Mouse (Mus musculus) thymus, adult 2 months (tissue): ENCODE data around the gene Slc35e3.

ENCODE experiments used
- CTCF ChIP-seq: fragments of 200-500 bp; IDR thresholded peaks from 2 replicates; pipeline ENCODE4 v1.5.1; 2012; ENCODE audit warnings: mild to moderate bottlenecking, control low read depth, low read length, moderate library complexity, borderline replicate concordance; ENCODE audit not compliant: control insufficient read depth, poor library complexity, insufficient read depth; ENCODE audit errors: extremely low read depth
- POLR2A ChIP-seq: fragments of 200-500 bp; IDR thresholded peaks from 2 replicates; pipeline ENCODE4 v1.6.1; 2012; ENCODE audit warnings: mild to moderate bottlenecking, low read length, control low read depth, moderate library complexity; ENCODE audit not compliant: control insufficient read depth, poor library complexity, insufficient read depth; ENCODE audit errors: extremely low read depth

DNA sequence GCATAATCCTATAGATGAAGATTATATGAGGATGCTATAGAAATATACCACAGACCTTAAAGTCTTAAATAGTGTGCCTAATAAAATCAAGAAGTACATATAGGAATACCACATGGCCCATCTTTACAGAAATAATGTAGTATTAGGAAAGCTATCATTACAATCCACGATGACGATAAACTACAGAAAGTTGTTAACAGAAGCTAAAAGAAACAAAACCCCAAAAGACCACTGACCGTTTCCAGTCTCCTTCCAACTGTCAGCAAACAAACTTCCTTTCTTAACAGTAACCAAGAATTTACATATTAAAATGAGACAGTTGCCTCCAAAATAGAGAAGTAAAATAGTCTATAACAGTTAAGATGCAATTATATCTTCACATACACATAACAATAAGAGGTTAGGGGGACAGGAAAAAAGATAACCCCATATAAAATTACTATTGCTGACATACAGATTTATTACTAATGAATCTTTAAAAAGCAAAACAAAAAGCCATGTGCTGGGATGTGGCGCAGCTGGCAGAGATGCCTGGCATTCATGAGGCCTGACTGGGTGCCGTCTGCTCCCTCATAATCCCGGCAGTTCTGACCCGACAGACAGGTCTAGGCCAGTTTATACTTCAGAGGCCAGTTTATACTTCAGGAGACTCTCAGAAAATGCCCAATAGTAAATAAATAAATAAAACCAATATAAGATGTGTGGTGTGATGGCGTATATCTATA lies 33.6 kb upstream of the Slc35e3 start:
- no peak for TF ChIP-seq POLR2A
- TF ChIP-seq CTCF, result no peak
